Mouse (Mus musculus) lung, embryonic 15.5 days (tissue): ENCODE data around the gene Hnrnpm. TPM values are rescaled to one million over a fixed set of nuclear protein-coding genes. Genes with fewer than 3 reads are reported as not detected.
"Not testable (repeated sequence)": the region's sequence is repeated elsewhere in the genome, so short reads cannot be mapped to it uniquely, and the experiment has no call there.

Experiments
- ATAC-seq: fragments of 200-750 bp; cut with Nextera tagmentation; 2 replicates; pipeline ENCODE4 v1.8.0; 2017; ENCODE audit warnings: moderate number of reproducible peaks, borderline replicate concordance; ENCODE audit not compliant: low FRiP score, low TSS enrichment; ENCODE audit errors: extremely low read depth
- H3K27ac ChIP-seq: fragments of 300-500 bp; sonication (generic); 2 replicates; pipeline ENCODE4 v1.5.1; 2015; ENCODE audit warnings: moderate library complexity, mild to moderate bottlenecking, inconsistent platforms
- H3K27me3 ChIP-seq: fragments of 300-500 bp; sonication (generic); 2 replicates; pipeline ENCODE4 v1.6.1; 2015; ENCODE audit warnings: inconsistent platforms
- H3K36me3 ChIP-seq: fragments of 300-500 bp; sonication (generic); 2 replicates; pipeline ENCODE4 v1.6.1; 2015; ENCODE audit warnings: inconsistent platforms
- H3K4me1 ChIP-seq: fragments of 300-500 bp; sonication (generic); 2 replicates; pipeline ENCODE4 v1.6.1; 2015; ENCODE audit warnings: inconsistent platforms
- H3K4me2 ChIP-seq: fragments of 300-500 bp; sonication (generic); 2 replicates; pipeline ENCODE4 v1.6.1; 2015; ENCODE audit warnings: inconsistent platforms, mild to moderate bottlenecking, moderate library complexity
- H3K4me3 ChIP-seq: fragments of 300-500 bp; sonication (generic); 2 replicates; pipeline ENCODE4 v1.5.1; 2015; ENCODE audit warnings: mild to moderate bottlenecking, inconsistent platforms
- H3K9ac ChIP-seq: fragments of 300-500 bp; sonication (generic); 2 replicates; pipeline ENCODE4 v1.6.1; 2015; ENCODE audit warnings: inconsistent platforms
- H3K9me3 ChIP-seq: fragments of 300-500 bp; sonication (generic); 2 replicates; pipeline ENCODE4 v1.6.1; 2016; ENCODE audit warnings: inconsistent platforms
- WGBS: fragments of 180-500 bp; shearing (Covaris S2); methylation state at CpG from one replicate; pipeline ENCODE4 v1.1.7; 2015; 5-methylcytosine and 5-hydroxymethylcytosine counted together
- polyA plus RNA-seq: library from polyadenylated mRNA; unstranded; fragments of >200 nt; fragmentation: Nextera tagmentation; extraction: Ambion mirVana; gene quantifications from 2 replicates; pipeline ENCODE4 v1.2.1, GENCODE M21; 2015

Hnrnpm gene
- polyA plus RNA-seq = 325 and 344 TPM in 2 replicates

GRCm38 (mm10) chr17:33686760-33687159 is at the start of gene Hnrnpm:
Gene Hnrnpm (minus strand): TSS chr17:33686860.
- H3K27ac ChIP-seq = peak within 1 kb of the TSS; percentile 38
- WGBS = 91% methylated on average over 1 of the region's 1 CpGs

GRCm38 (mm10) chr17:33733526-33733925 is 46.9 kb upstream of the Hnrnpm start:
- H3K9ac ChIP-seq, ATAC-seq, H3K4me3 ChIP-seq, H3K4me2 ChIP-seq, H3K4me1 ChIP-seq, H3K27ac ChIP-seq, H3K9me3 ChIP-seq, H3K27me3 ChIP-seq, H3K36me3 ChIP-seq: not testable (repeated sequence)
- WGBS = 50% methylated on average over 10 of the region's 10 CpGs

More at GRCm38 (mm10) chr17:33686760-33687159, at the start of gene Hnrnpm:
- H3K36me3 ChIP-seq = 0 out of 2 replicates have a peak, but pooled peaks cover under 1% of the 10 kb centered on the region
- peak within 1 kb of the TSS; percentile 55 for H3K4me2 ChIP-seq
- no peaks in the 10 kb centered on the region for H3K27me3 ChIP-seq
- peak within 1 kb of the TSS; percentile 84 for H3K4me3 ChIP-seq
- peaks cover 29% of the 10 kb centered on the region for H3K4me1 ChIP-seq
- H3K9me3 ChIP-seq = no peaks in the 10 kb centered on the region
- ATAC-seq = no peak
- peak within 1 kb of the TSS; percentile 32; the same call in 1 of the 2 replicates for H3K9ac ChIP-seq

- H3K4me2 ChIP-seq, H3K27ac ChIP-seq, ATAC-seq, H3K4me3 ChIP-seq, H3K9ac ChIP-seq, H3K9me3 ChIP-seq, H3K4me1 ChIP-seq, H3K36me3 ChIP-seq, H3K27me3 ChIP-seq: not testable (repeated sequence)
- 49% methylated on average over 9 of the region's 9 CpGs for WGBS
These were observed 46.0 kb upstream of the Hnrnpm start for GRCm38 (mm10) chr17:33732556-33733083.

- H3K36me3 ChIP-seq = no peaks in the 10 kb centered on the region
- no peaks in the 10 kb centered on the region for H3K9me3 ChIP-seq
- 46% methylated on average over 2 of the region's 2 CpGs for WGBS
- no peak overlapping the region for H3K9ac ChIP-seq
- H3K27me3 ChIP-seq = no peaks in the 10 kb centered on the region
- H3K4me3 ChIP-seq = no peak overlapping the region
- H3K4me1 ChIP-seq = no peaks in the 10 kb centered on the region
- H3K4me2 ChIP-seq = no peak overlapping the region
- H3K27ac ChIP-seq = no peak overlapping the region
- ATAC-seq = no peak
These were observed 42.6 kb upstream of the Hnrnpm start for GRCm38 (mm10) chr17:33729215-33729614.

GRCm38 (mm10) chr17:33728396-33728795 is 41.7 kb upstream of the Hnrnpm start:
- 66% methylated on average over 2 of the region's 2 CpGs for WGBS
- no peak overlapping the region for H3K27ac ChIP-seq
- H3K4me3 ChIP-seq = no peak overlapping the region
- H3K36me3 ChIP-seq = no peaks in the 10 kb centered on the region
- H3K4me1 ChIP-seq = no peaks in the 10 kb centered on the region
- H3K27me3 ChIP-seq = no peaks in the 10 kb centered on the region
- no peaks in the 10 kb centered on the region for H3K9me3 ChIP-seq
- no peak overlapping the region for H3K4me2 ChIP-seq
- H3K9ac ChIP-seq = no peak overlapping the region
- no peak for ATAC-seq

- no peak for ATAC-seq
- Histone ChIP-seq H3K27ac (no peak overlapping the region), H3K36me3 (no peaks in the 10 kb centered on the region), H3K27me3 (no peaks in the 10 kb centered on the region), H3K4me2 (no peak overlapping the region), H3K9ac (no peak overlapping the region), H3K4me1 (0 out of 2 replicates have a peak, but pooled peaks cover 3% of the 10 kb centered on the region), H3K4me3 (no peak overlapping the region), H3K9me3 (no peaks in the 10 kb centered on the region)
- WGBS = 91% methylated on average over 7 of the region's 7 CpGs
These were observed 33.2 kb upstream of the Hnrnpm start for GRCm38 (mm10) chr17:33719736-33720378.

GRCm38 (mm10) chr17:33718944-33719725 is 32.5 kb upstream of the Hnrnpm start:
- H3K36me3 ChIP-seq = no peaks in the 10 kb centered on the region
- H3K27me3 ChIP-seq = no peaks in the 10 kb centered on the region
- 0 out of 2 replicates have a peak, but pooled peaks cover 3% of the 10 kb centered on the region for H3K4me1 ChIP-seq
- no peaks in the 10 kb centered on the region for H3K9me3 ChIP-seq
- 47% methylated on average over 10 of the region's 10 CpGs for WGBS
- H3K4me3 ChIP-seq = peak overlapping the region; percentile 71
- peak overlapping the region; percentile 62 for H3K4me2 ChIP-seq
- no peak overlapping the region for H3K27ac ChIP-seq
- 0 out of 2 replicates have a peak, but pooled peaks have one; percentile 20 for ATAC-seq
- no peak overlapping the region for H3K9ac ChIP-seq

- Histone ChIP-seq H3K4me1 (0 out of 2 replicates have a peak, but pooled peaks cover 3% of the 10 kb centered on the region), H3K27me3 (no peaks in the 10 kb centered on the region), H3K27ac (no peak within 1 kb of the TSS), H3K36me3 (no peaks in the 10 kb centered on the region), H3K4me2 (peak within 1 kb of the TSS; percentile 62), H3K9me3 (no peaks in the 10 kb centered on the region), H3K9ac (peak within 1 kb of the TSS; percentile 53), H3K4me3 (peak within 1 kb of the TSS; percentile 71)
- WGBS = under 1% methylated on average over 46 of the region's 46 CpGs
- peak; percentile 100 for ATAC-seq
These were observed 31.8 kb upstream of the Hnrnpm start, which contains the start of gene March2 for GRCm38 (mm10) chr17:33718384-33718881. Gene March2 (minus strand): TSS chr17:33718670.

- H3K9ac ChIP-seq = peak overlapping the region; percentile 53
- peak overlapping the region; percentile 71 for H3K4me3 ChIP-seq
- no peak for ATAC-seq
- H3K4me2 ChIP-seq = peak overlapping the region; percentile 62
- H3K36me3 ChIP-seq = no peaks in the 10 kb centered on the region
- H3K9me3 ChIP-seq = no peaks in the 10 kb centered on the region
- H3K27me3 ChIP-seq = no peaks in the 10 kb centered on the region
- H3K27ac ChIP-seq = no peak overlapping the region
- 0 out of 2 replicates have a peak, but pooled peaks cover 3% of the 10 kb centered on the region for H3K4me1 ChIP-seq
- WGBS = 7% methylated on average over 8 of the region's 8 CpGs
These were observed 31.3 kb upstream of the Hnrnpm start for GRCm38 (mm10) chr17:33717982-33718381.

GRCm38 (mm10) chr17:33717246-33717645 is 30.6 kb upstream of the Hnrnpm start:
- no peak for ATAC-seq
- H3K4me2 ChIP-seq = no peak overlapping the region
- WGBS = 100% methylated on average over 1 of the region's 1 CpGs
- H3K9me3 ChIP-seq = no peaks in the 10 kb centered on the region
- H3K27me3 ChIP-seq = no peaks in the 10 kb centered on the region
- no peak overlapping the region for H3K4me3 ChIP-seq
- no peak overlapping the region for H3K9ac ChIP-seq
- H3K36me3 ChIP-seq = no peaks in the 10 kb centered on the region
- H3K4me1 ChIP-seq = 0 out of 2 replicates have a peak, but pooled peaks cover 3% of the 10 kb centered on the region
- no peak overlapping the region for H3K27ac ChIP-seq

- no peak for ATAC-seq
- Histone ChIP-seq H3K4me2 (no peak overlapping the region), H3K27ac (no peak overlapping the region), H3K36me3 (no peaks in the 10 kb centered on the region), H3K9ac (no peak overlapping the region), H3K4me1 (0 out of 2 replicates have a peak, but pooled peaks cover 3% of the 10 kb centered on the region), H3K9me3 (no peaks in the 10 kb centered on the region), H3K27me3 (no peaks in the 10 kb centered on the region), H3K4me3 (no peak overlapping the region)
- 73% methylated on average over 1 of the region's 1 CpGs for whole genome bisulfite sequencing
These were observed 28.1 kb upstream of the Hnrnpm start for GRCm38 (mm10) chr17:33714779-33715178.
